Mouse (Mus musculus) stomach, embryonic 14.5 days (tissue): Measurements from ENCODE around the gene Stx1b. TPM values are rescaled to one million over a fixed set of nuclear protein-coding genes. Genes with fewer than 3 reads are reported as not detected.

ENCODE experiments used
- ATAC-seq: fragments of 200-750 bp; cut with Nextera tagmentation; 2 replicates; pipeline ENCODE4 v1.8.0; 2017; ENCODE audit warnings: low read depth, moderate TSS enrichment; ENCODE audit not compliant: insufficient number of reproducible peaks, insufficient read depth, low FRiP score
- H3K27ac ChIP-seq: fragments of 300-500 bp; sonication (generic); 2 replicates; pipeline ENCODE4 v1.5.1; 2014; ENCODE audit warnings: mild to moderate bottlenecking, low read length, moderate library complexity, mixed read lengths
- H3K27me3 ChIP-seq: fragments of 300-500 bp; sonication (generic); 2 replicates; pipeline ENCODE4 v1.6.1; 2014; ENCODE audit warnings: low read length, control low read depth, mixed read lengths; ENCODE audit not compliant: control insufficient read depth, insufficient read depth
- H3K36me3 ChIP-seq: fragments of 300-500 bp; sonication (generic); 2 replicates; pipeline ENCODE4 v1.6.1; 2014; ENCODE audit warnings: mild to moderate bottlenecking, control low read depth, low read length, moderate library complexity, mixed read lengths; ENCODE audit not compliant: control insufficient read depth, insufficient read depth
- H3K4me1 ChIP-seq: fragments of 300-500 bp; sonication (generic); 2 replicates; pipeline ENCODE4 v1.6.1; 2014; ENCODE audit warnings: low read length, control low read depth, mixed read lengths; ENCODE audit not compliant: control insufficient read depth, insufficient read depth
- H3K4me2 ChIP-seq: fragments of 300-500 bp; sonication (generic); replicated peaks from 2 replicates; pipeline ENCODE4 v1.6.1; 2014; ENCODE audit warnings: low read depth, low read length, control low read depth
- H3K4me3 ChIP-seq: fragments of 300-500 bp; sonication (generic); 2 replicates; pipeline ENCODE4 v1.5.1; 2014; ENCODE audit warnings: low read depth, low read length, control low read depth
- H3K9ac ChIP-seq: fragments of 300-500 bp; sonication (generic); replicated peaks from 2 replicates; pipeline ENCODE4 v1.6.1; 2014; ENCODE audit warnings: low read depth, mild to moderate bottlenecking, control low read depth, low read length, moderate library complexity, mixed read lengths
- H3K9me3 ChIP-seq: fragments of 300-500 bp; sonication (generic); 2 replicates; pipeline ENCODE4 v1.6.1; 2016; ENCODE audit warnings: low read depth, low read length, control low read depth; ENCODE audit not compliant: control insufficient read depth
- WGBS: fragments of 180-500 bp; shearing (Covaris S2); extraction: QIAGEN DNeasy Blood & Tissue Kit; methylation state at CpG from one replicate; pipeline ENCODE4 v1.1.7; 2014; 5-methylcytosine and 5-hydroxymethylcytosine counted together
- polyA plus RNA-seq: library from polyadenylated mRNA; unstranded; fragments of >200 nt; fragmentation: Nextera tagmentation; extraction: Ambion mirVana; gene quantifications from 2 replicates; pipeline ENCODE4 v1.2.1, GENCODE M21; 2014

The Stx1b gene
- 5.3 and 6.3 TPM in 2 replicates for polyA plus RNA-seq

- ATAC-seq, result peak; percentile 68; the same call in 1 of the 2 replicates
- 2% methylated on average over 35 of the region's 38 CpGs for WGBS
- no peaks in the 10 kb centered on the region for H3K27me3 ChIP-seq
- H3K9me3 ChIP-seq, result no peaks in the 10 kb centered on the region
- no peaks in the 10 kb centered on the region for H3K4me1 ChIP-seq
- no peak within 1 kb of the TSS for H3K27ac ChIP-seq
- H3K36me3 ChIP-seq, result no peaks in the 10 kb centered on the region
- peak within 1 kb of the TSS; percentile 57 for H3K4me3 ChIP-seq
- peak within 1 kb of the TSS; percentile 58 for H3K4me2 ChIP-seq
- peak within 1 kb of the TSS; percentile 58 for H3K9ac ChIP-seq
Observed at GRCm38 (mm10) chr7:127824176-127824871, at the start of gene Stx1b, which contains the start of gene Stx4a. Gene Stx1b, minus strand, starts transcription at chr7:127824549. Gene Stx4a, plus strand, starts transcription at chr7:127824294.

DNA sequence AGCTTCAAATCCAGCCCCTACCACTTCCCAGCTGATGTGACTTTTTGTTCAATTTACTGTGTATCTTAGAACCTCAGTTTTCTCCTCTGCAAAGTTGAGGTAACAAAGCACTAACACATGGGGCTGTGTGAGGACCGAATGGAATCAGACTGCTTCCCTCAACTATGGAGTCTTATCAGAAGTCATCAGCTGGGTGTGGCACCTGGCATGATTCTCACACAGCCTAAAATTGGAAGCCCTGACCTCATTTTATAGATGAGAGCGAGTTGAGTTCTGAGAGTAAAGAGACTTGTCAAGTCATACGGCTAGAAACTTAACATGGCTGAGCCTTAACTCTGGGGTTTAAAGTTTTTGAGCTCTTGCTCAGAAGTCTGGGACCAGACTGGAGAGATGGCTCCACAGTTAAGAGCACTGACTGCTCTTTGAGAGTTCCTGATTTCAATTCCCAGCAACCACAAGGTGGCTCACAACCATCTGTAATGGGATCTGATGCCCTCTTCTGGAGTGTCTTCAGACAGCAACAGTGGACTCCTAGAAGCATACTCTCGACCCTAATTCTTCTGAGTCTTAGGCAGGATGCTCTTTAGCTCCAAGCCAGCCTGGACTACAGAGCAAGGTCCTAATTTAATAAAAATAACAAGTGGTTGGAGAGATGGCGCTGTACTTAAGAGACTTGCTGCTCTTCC is 45.9 kb upstream of the Stx1b start:
- Histone ChIP-seq H3K27me3 (no peaks in the 10 kb centered on the region), H3K36me3 (peaks cover 24% of the 10 kb centered on the region), H3K4me2 (no peak overlapping the region), H3K27ac (no peak overlapping the region), H3K9me3 (no peaks in the 10 kb centered on the region), H3K4me1 (peaks cover 12% of the 10 kb centered on the region; the same call in 1 of the 2 replicates), H3K4me3 (no peak overlapping the region), H3K9ac (no peak overlapping the region)
- ATAC-seq, result no peak
- 78% methylated on average over 5 of the region's 5 CpGs for WGBS

DNA sequence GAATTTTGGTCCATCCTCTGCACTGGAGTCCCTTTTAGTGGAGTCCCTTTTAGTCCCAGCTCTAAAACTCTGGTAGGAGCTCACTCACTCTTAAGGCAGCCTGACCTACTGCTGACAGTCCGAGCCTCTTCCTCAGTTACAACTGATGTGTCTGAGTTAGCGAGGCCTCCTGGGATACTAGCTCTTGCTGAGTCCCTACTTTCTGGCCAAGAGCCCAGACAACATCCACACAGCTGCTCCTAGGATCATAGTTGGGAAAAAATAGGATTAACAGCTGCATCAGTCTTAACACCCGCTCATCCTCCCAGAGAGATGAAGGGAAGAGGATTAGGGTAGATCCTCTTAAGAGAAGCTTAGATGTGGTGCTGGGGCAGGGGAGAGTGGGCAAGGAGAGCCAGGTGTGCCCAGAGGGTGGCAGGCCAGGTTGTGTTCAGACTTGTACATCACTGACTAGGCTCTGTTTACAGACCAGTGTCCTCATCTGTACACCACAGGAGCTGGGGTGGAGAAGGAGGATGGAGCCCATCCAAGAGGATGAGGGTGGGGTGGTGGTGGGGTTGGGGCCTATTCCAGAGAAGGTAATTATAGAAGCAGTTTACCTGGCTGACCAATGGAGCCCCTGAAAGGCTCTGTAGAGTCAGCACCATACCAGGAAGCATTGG is 44.9 kb upstream of the Stx1b start:
- Histone ChIP-seq H3K36me3 (peaks cover 29% of the 10 kb centered on the region), H3K27me3 (no peaks in the 10 kb centered on the region), H3K9ac (no peak overlapping the region), H3K4me1 (peaks cover 8% of the 10 kb centered on the region; the same call in 1 of the 2 replicates), H3K27ac (no peak overlapping the region), H3K9me3 (no peaks in the 10 kb centered on the region), H3K4me2 (no peak overlapping the region), H3K4me3 (no peak overlapping the region)
- no peak for ATAC-seq
- 54% methylated on average over 3 of the region's 3 CpGs for WGBS

DNA sequence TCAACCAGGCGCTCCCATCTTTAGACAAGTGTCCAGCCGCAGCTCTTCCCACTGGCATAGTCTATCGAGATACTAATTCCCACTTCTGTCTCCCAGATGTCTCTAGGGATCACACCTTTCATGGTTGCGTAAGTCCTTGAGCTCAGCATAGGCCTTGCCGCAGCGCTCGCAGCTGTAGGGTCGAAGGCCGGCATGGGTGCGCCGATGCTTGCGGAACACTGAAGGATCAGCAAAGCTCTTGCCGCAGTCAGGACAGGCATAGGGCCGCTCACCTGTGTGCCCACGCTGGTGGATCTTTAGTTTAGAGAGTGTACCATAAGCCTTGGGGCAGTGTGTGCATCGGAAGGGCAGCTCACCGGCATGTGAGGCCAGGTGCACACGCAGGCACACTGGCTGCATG is 43.3 kb upstream of the Stx1b start:
- no peaks in the 10 kb centered on the region for H3K9me3 ChIP-seq
- WGBS, result 96% methylated on average over 18 of the region's 18 CpGs

DNA sequence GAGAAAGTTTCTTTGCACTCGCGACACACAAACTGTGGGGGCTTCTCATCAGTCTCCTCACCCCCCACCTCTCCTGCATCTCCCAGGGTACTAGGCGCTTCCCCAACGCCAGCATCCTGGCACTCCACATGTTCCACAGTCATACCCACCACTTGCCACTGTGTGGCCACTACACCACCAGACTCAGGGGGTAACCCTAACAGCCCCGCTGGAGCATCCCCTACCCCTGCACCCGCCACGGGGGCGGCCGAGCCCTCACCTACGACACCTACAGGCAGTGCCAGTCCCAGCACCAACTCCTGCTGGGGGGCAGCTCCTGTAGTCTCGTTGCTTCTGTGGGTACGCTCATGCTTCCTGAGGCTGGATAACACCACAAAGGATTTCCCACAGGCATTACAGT is 42.1 kb upstream of the Stx1b start:
- Histone ChIP-seq H3K9me3 (no peaks in the 10 kb centered on the region), H3K9ac (no peak overlapping the region), H3K36me3 (peaks cover 29% of the 10 kb centered on the region), H3K4me1 (0 out of 2 replicates have a peak, but pooled peaks cover 4% of the 10 kb centered on the region), H3K4me3 (no peak overlapping the region), H3K27me3 (no peaks in the 10 kb centered on the region), H3K27ac (no peak overlapping the region), H3K4me2 (no peak overlapping the region)
- 97% methylated on average over 12 of the region's 12 CpGs for WGBS
- ATAC-seq, result no peak

More for the DNA sequence above, 43.3 kb upstream of the Stx1b start:
- Histone ChIP-seq H3K27me3 (no peaks in the 10 kb centered on the region), H3K36me3 (peaks cover 29% of the 10 kb centered on the region), H3K27ac (no peak overlapping the region), H3K4me2 (no peak overlapping the region), H3K9ac (no peak overlapping the region), H3K4me3 (no peak overlapping the region), H3K4me1 (0 out of 2 replicates have a peak, but pooled peaks cover 4% of the 10 kb centered on the region)
- no peak for ATAC-seq

- 90% methylated on average over 6 of the region's 6 CpGs for WGBS
- H3K27ac ChIP-seq, result no peak overlapping the region
- no peaks in the 10 kb centered on the region for H3K27me3 ChIP-seq
- no peak overlapping the region for H3K4me3 ChIP-seq
- H3K4me1 ChIP-seq, result no peaks in the 10 kb centered on the region
- no peaks in the 10 kb centered on the region for H3K36me3 ChIP-seq
- H3K9ac ChIP-seq, result no peak overlapping the region
- no peaks in the 10 kb centered on the region for H3K9me3 ChIP-seq
- no peak overlapping the region for H3K4me2 ChIP-seq
- no peak for ATAC-seq
Observed at GRCm38 (mm10) chr7:127858258-127858657, 33.9 kb upstream of the Stx1b start.

GRCm38 (mm10) chr7:127850906-127851305 is 26.6 kb upstream of the Stx1b start:
- Histone ChIP-seq H3K36me3 (peaks cover 12% of the 10 kb centered on the region; the same call in 1 of the 2 replicates), H3K9me3 (no peaks in the 10 kb centered on the region), H3K4me2 (no peak overlapping the region), H3K27me3 (no peaks in the 10 kb centered on the region), H3K9ac (no peak overlapping the region), H3K4me1 (no peaks in the 10 kb centered on the region), H3K27ac (no peak overlapping the region), H3K4me3 (no peak overlapping the region)
- WGBS, result 61% methylated on average over 5 of the region's 5 CpGs
- ATAC-seq, result no peak
